In genomic region chr3:65680612-65681011, GRCm38 (mm10) we compare ENCODE assay signal across 25 mouse cellular contexts. TPM values are rescaled to one million over a fixed set of nuclear protein-coding genes. Genes with fewer than 3 reads are reported as not detected.
"Had no signal": no experiment of that assay in that cellular context is flagged by ENCODE, and none has a peak within 500 bp of the region (broad histone marks: within the 10 kb centered on the region; RNA-seq: fewer than 3 reads in every experiment).

No protein-coding gene starts in this region.

- H3K27me3 ChIP-seq: heart, embryonic 13.5 days; heart, embryonic 15.5 days; hindbrain, embryonic 13.5 days; hindbrain, embryonic 15.5 days; limb, embryonic 13.5 days; limb, embryonic 15.5 days; liver, embryonic 12.5 days had no signal

- H3K9me3 ChIP-seq: heart, embryonic 13.5 days; heart, embryonic 15.5 days; hindbrain, embryonic 13.5 days; hindbrain, embryonic 15.5 days; limb, embryonic 13.5 days; limb, embryonic 15.5 days; liver, embryonic 12.5 days had no signal

- H3K4me1 ChIP-seq: heart, embryonic 15.5 days; hindbrain, embryonic 13.5 days; hindbrain, embryonic 15.5 days; limb, embryonic 13.5 days; limb, embryonic 15.5 days; liver, embryonic 12.5 days had no signal

- H3K4me2 ChIP-seq: heart, embryonic 11.5 days; heart, embryonic 13.5 days; heart, embryonic 15.5 days; hindbrain, embryonic 13.5 days; hindbrain, embryonic 15.5 days; limb, embryonic 13.5 days; limb, embryonic 15.5 days; liver, embryonic 12.5 days had no signal

- H3K4me3 ChIP-seq: gastrocnemius, adult 2 months; heart, adult 2 months; heart, embryonic 13.5 days; heart, embryonic 15.5 days; hindbrain, embryonic 13.5 days; hindbrain, embryonic 15.5 days; limb, embryonic 13.5 days; limb, embryonic 15.5 days; liver, embryonic 12.5 days had no signal

- H3K36me3 ChIP-seq: heart, embryonic 15.5 days; hindbrain, embryonic 13.5 days; hindbrain, embryonic 15.5 days; limb, embryonic 13.5 days; limb, embryonic 15.5 days; liver, embryonic 12.5 days had no signal

- H3K27ac ChIP-seq: gastrocnemius, adult 2 months; heart, adult 2 months; heart, embryonic 13.5 days; heart, embryonic 15.5 days; hindbrain, embryonic 13.5 days; hindbrain, embryonic 15.5 days; hindbrain, postnatal 0 days; limb, embryonic 13.5 days; limb, embryonic 15.5 days; liver, embryonic 12.5 days had no signal

- ATAC-seq: hindbrain, postnatal 0 days; intestine, embryonic 16.5 days; liver, embryonic 12.5 days had no signal

- DNase-seq: gastrocnemius, adult 2 months; gastrocnemius, postnatal 10 days; gastrocnemius, postnatal 25 days; heart, adult 11 months; heart, adult 2 months; heart, postnatal 14 days; heart, postnatal 36 days; kidney, adult 11 months; kidney, adult 2 months; kidney, adult 9 months; kidney, postnatal 10 days; kidney, postnatal 25 days; layer of hippocampus, adult 9-11 months; layer of hippocampus, postnatal 36 days had no signal

- H3K9ac ChIP-seq: heart, embryonic 13.5 days; heart, embryonic 15.5 days; hindbrain, embryonic 13.5 days; hindbrain, embryonic 15.5 days; limb, embryonic 13.5 days; limb, embryonic 15.5 days; liver, embryonic 12.5 days had no signal

RNA-seq across cellular contexts. Expression of gene Lekr1, which starts 14.6 kb away (rescaled TPM):
- polyA plus RNA-seq: liver, adult 2 months had no signal
